Mouse (Mus musculus): ENCODE results near the gene Ccdc40.

DNA sequence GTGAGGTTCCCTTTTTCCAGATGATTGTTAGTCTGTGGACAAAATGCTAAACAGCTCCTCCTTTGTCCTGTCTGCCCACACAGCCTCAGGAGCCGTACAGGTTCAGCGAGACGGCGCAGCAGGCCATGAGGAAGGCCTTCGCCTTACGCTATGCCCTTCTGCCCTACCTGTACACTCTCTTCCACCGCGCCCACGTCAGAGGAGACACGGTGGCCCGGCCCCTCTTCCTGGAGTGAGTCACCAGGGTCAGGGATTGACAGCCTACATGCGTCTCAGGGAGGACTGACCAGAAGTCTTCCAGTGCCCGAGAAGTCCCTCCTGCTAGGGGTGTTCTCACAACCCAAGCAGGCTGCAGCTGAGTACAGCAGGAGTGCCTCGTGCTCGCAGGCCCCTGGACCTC lies 52.7 kb downstream of the Ccdc40 start:
- TF ChIP-seq CTCF (IDR thresholded peaks at IDR 0.05; ENCODE audit: low read depth, low read length) (no peak), POLR2A (IDR thresholded peaks at IDR 0.05; ENCODE audit: borderline replicate concordance, low read depth, low read length) (no peak)

Measured in bone marrow macrophage, adult 2 months (primary cell).